Mouse (Mus musculus) adrenal gland, postnatal 14 days (tissue): ENCODE results near the gene Rabgap1l. TPM values are rescaled to one million over a fixed set of nuclear protein-coding genes. Genes with fewer than 3 reads are reported as not detected.

Source experiments
- DNase-seq: peaks from one replicate; pipeline ENCODE4 v3.0.0; 2021; ENCODE audit warnings: mixed read lengths
- total RNA-seq: library from RNA; stranded (reverse); gene quantifications from 2 replicates; pipeline ENCODE4 v1.2.3, GENCODE M21; 2021

Rabgap1l gene
- total RNA-seq, 1 experiment from 2014 or later, result 26.5 TPM

DNA sequence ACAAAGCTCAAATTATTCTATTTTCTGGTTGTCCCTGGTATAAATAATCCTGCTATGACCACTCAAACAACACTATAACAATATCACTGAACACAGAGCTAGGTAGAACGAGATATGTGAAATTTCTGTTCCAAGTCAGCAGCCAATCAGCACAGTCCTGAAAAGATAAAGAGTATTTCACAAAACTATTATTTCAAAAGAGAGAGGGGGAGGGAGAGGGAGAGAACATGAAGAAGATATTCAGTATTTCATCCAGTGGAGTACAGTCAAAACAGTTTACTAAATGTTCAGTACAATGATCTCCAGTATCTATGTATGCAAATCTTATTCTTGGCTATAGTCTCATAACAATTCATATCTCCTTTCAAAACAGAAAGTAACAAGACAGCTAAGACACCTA, 5.1 kb downstream of the Rabgap1l start:
- no peak for DNase-seq

DNA sequence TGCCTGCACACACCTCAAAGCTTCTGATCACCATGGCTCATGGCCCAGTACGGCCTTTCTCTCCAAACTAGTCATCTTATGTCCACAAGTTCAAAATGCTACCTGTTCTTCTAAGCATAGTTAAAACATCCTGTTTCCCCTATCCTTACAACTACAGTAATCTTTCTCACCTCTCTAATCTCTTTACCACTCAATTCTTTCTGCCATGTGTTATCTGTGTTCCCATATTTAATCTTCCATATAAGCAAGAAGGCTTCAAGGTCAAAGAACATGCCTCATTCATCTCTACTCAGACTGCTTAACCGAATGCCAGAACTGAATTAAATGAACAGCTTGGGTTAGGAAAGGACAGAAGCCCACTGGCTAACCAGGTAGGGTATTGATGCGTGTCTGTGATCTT, 5.8 kb downstream of the Rabgap1l start:
- DNase-seq, result no peak

DNA sequence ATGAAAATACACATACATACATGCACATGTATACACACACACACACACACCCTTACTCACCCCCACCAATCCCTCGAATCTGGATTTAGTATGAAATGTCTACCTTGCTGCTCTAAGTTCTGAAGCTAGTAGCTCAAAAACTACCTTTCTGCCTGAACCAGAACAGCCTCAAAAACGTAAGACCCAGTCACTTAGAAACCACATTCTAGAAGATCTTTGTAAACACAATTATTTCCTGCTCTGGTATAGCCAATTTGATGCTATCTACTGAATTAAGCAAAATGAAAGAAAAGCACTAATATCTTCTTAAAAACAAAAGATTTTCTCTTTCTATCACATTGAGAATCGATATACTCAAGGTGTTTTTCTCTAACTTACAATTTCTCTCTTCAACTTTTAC, 6.4 kb downstream of the Rabgap1l start:
- no peak for DNase-seq

DNA sequence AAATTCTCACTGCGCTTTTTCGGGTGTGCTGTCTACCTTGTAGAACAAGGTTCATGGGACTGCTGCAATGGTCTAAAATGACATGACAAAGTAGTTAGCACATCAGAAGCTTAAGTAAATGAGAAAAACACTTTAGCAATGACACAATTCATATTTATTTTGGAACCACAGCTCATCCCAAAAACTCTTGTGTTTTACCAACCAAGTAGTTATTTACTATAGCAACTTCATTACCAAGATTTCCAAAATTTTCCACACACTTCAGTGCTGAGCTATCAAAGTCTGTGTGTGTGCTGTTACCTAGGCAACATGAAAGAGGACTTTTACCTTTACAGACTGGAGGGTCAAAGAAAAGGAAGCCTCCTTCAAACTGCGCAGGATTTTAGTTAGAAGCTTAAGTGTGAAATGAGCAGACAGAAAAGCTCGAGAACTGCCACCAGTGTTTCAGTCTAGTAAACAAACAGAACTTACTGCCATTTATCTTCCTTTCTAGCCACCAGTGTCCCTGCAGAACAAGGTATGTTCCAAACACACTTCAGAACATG, 7.3 kb downstream of the Rabgap1l start:
- DNase-seq, result no peak

DNA sequence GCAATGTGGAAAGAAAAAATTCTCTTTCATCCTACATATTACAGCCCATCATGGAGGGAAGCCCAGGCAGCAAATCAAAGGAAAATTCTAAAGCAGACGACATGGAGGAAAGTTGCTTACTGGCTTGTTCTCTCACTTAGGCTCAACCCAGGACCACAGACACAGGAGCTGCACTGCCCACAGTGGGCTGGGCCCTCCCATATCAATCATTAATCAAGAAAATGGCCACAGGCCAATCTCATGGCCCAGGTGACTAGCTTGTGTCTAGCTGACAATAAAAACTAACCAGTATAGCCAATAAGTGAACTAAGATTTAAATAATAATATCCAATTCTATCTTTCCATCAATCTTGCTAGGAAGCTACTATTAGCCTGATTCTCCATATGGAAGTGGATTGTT, 8.9 kb downstream of the Rabgap1l start:
- DNase-seq, result no peak

DNA sequence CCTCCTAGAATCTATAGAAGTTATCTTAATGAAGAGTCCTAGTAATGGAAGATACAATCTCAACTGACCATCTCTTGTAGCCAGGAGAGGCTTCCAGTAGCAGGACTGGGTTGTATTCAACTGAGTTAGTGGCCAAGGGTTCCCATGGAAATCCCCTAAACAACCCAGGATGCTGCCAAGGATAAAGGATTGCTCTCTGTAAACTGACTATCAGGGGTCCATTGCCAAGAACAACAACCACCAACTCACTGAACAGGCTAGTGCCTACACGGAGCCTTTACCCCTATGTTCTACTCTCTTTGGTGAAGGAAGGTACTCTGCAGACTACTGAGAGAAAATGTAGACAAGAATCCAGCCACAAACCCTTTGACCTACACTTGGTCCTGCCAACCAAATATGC, 18.8 kb downstream of the Rabgap1l start:
- DNase-seq, result no peak

DNA sequence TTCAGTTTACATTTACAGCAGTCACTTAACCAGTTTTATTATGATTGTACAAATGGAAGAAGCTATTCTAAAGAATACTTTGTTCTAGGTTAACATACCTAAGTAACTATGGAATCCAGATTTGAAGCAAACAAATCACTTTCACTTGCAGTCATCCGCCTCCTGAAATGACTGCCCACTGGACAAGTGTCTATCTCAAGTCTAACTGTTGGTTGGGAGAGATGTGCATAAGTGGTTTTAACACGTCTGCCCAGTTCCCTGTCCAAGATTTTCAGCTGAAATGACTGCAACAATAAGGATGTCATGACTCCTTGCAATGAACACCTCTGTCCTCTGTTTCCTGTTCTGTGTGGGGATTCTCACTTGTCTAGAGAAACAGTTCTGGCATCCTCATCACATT, 27.4 kb downstream of the Rabgap1l start:
- DNase-seq, result no peak

DNA sequence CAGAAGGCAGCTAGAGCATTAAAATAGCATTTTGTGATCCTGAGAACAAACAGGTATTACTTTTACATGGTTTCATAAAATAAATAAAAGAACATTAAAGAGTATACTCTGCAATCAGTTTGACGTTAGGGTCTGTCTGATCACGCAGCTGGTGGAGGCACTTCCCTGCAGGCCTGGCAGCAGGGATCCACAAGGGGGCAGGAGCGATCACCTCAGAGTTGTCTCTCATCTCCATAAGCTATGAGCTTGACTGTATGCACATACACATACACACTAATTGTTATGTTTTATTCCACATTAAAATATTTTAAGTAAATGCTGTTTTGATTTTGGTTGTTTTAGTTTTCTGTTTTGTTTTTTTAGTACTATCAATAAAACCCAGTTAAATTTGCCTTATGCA, 34.8 kb downstream of the Rabgap1l start:
- peak; percentile 80 for DNase-seq

DNA sequence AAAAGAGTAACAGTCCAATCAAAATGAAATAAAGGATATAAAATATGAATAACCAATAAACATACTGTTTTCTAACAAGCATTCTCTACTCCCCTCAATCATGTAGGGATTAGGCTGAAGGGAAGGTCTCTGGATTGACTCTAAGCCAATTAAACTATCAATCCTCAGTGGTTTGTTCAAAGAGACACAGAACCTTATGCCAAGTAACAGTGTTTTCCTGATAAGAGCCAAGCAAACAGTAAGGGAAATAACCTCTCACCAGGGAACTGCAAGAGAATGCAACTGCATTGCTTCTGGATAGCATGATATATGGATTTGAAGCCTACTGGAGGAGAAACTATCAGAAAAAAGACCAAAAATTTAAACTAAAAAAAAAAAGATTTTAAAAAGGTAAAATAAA, 37.7 kb downstream of the Rabgap1l start:
- DNase-seq, result no peak

DNA sequence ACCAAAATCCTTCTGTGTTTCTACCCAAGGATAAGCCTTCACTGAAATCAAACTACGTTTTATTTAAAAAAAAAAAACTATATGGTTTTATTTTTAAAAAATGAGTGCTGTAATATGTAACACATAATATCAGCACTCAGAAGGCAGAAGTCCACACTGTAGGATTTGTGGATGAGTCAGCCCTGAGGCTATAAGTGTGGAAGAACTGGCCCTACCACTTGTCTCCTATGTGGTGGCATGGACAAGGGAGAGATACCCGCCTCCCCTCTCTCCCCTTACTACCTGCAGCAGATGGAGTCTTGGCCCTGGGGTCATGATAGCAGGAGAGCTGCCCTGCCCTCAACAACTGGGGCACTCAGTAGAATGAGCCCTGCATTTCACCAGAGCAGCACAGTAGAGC, 42.4 kb downstream of the Rabgap1l start:
- no peak for DNase-seq

DNA sequence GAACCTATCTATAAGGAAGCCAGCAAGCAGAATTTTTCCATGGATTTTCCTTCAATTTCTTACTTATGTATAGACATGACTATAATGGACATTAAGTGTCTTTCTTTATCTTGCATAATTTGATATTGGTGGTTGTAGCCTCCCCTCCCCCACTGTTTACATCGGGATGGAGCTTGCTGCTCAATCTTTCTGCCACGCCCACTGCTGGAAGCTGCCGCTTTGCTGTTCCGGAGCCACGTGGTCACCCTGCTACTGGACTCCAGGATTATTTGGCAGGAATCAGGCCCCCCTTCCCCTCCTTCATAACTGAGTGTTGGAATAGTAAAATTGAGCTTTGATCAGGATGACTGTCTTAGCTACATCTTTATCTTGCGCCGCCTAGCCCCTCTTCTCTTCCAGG, 46.2 kb downstream of the Rabgap1l start:
- peak; percentile 14 for DNase-seq

DNA sequence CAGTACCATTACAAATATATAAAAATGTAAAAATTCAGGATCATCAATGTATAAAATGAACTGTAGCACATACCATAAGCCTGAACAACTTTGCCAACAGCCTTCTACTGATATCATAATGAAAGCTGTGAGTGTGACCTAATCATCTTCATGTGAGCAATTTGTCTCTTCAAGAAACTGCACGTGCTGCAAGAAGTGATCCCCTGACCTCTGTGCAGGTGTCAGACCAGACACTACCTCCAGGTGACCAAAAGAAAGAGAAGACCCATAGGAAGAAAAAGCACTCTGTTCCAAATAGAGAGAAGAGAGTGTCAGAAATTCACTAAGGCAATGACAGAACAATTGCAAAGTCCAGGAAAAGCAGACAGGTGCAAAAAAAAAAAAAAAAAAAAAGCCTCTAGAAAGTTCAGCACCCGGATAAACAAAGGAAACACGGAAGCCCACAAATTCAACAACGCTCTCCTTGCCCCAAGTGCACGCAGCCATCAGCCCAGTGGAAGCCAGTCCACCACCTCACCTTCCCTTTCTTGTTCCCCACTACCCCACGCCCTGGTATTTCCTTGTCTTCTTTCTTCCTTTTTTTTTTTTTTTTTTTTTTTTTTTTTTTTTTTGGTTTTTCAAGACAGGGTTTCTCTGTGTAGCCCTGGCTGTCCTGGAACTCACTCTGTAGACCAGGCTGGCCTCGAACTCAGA, 47.6 kb downstream of the Rabgap1l start:
- DNase-seq, result no peak

DNA sequence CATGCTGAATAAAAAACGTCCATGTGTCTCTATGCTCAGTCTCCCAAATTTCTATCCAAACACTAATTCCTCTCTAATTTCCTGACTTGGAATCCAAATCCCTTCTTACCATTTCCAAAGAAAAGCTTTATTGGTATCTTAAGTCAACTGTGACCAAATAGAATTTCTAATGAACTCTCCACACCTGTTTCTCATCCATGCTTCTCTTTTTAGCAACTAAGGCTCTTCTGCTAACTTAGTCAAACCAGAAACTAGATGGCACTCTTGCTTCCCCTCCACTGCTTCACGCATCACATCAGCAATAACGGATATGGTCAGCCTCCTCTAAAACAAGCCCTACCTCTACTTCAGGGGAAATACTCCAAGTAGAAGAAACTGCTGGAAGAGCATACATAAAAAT, 49.0 kb downstream of the Rabgap1l start:
- DNase-seq, result no peak

DNA sequence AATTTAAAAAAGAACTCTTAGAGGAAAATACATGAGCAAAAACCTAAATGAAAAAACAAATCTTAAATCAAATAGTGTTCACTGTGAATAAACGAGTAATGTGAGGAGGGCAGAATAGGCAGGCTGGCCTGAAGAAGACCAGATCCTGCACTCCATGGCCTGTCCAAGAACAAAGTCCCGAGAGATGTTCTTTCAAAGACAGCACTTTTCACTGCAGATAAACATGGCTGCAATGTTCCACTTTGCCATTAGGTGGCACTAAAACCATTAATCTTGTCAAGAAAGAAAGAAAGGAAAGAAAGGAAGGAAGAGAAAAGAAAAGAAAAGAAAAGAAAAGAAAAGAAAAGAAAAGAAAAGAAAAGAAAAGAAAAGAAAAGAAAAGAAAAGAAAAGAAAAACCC, 49.8 kb downstream of the Rabgap1l start:
- peak; percentile 63 for DNase-seq

DNA sequence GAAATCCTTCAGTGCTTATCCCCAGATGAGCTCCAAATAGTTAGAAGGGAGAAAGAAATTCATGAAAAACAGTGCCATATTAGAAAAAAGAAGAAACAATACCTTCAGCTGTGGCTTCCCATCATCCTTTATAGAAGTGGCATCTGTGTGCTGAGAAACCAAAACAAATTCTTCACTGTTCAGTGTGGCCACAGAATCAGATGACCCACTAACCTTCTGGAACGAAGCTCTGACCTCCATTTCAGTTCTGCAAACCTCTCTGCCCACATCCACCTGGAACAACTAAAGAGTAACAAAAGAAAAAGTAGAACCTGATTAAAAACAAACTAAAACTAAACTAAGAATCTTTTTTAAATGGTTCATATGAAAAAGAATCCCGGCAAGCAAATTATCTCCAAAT, 52.4 kb downstream of the Rabgap1l start:
- no peak for DNase-seq

DNA sequence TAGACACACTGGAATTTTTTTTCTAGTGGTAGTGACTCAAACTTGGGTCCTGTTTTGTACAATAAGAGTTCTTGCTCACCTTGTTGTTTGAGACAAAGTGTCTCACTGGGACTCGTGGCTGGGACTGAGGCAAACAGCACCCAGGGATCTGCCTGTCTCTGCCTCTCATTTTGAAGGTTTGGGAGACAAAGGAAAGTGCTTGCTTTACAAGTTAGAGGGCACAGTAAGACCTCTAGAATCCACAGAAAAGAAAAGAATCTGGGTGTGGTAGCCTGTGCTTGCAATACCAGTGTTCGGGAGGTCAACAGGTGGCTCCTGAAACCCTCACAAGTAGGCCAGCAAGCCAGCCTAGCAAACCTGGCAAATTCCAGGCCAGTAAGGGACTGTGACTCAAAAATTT, 58.3 kb downstream of the Rabgap1l start:
- no peak for DNase-seq

DNA sequence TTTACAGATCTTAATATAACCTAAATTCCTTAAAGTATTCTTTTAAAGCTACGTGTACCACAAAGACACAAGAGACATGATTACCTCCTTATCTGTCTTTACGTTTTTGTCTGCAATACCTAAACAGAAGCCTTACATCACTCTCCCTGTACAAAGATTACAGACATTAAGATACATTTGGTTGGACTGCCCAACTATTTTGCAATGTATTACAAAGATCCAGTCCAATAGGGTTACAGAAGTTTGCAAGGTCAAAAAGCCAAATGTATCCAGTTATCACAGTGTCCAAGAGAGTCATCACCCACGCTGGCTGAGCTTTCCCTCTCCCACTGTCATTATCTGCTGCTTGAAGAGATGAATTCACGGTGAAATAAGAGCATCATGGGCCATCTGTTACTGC, 63.1 kb downstream of the Rabgap1l start:
- DNase-seq, result no peak

DNA sequence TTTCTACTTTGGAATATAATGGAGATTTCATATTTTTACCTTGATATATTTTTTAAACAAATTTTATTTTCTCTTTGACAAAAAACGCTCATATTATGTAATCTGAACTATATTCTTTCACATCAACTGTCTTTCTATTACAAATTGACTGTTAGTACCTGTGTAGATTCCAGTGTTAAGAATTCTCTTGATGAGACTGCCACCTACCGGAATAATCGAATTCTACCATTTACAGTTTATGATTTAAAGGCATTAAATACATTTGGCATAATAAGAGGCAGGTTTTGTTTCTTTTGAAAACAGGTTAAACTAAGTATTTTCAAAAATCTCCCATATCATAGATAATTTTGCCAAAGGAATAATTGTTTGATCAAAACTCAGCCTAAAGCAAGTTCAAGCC, 75.3 kb downstream of the Rabgap1l start:
- no peak for DNase-seq

DNA sequence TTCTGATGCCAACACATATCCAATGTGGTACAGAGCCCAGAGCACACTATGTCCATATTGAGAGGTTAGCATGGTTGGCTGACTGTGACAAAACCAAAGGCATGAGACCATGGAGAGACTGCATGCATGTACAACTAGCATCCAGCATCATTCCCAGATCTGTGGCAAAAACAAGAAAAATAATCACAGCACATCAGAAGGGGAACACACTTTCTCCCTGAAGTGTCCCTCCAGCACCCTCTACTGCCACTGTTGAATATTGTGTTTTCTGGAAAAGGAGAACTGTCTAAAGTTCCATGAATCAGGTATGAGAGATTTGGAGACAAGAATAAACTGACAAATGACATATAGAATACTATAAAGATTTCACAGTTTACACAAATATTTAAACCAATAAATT, 78.3 kb downstream of the Rabgap1l start:
- DNase-seq, result peak; percentile 5

DNA sequence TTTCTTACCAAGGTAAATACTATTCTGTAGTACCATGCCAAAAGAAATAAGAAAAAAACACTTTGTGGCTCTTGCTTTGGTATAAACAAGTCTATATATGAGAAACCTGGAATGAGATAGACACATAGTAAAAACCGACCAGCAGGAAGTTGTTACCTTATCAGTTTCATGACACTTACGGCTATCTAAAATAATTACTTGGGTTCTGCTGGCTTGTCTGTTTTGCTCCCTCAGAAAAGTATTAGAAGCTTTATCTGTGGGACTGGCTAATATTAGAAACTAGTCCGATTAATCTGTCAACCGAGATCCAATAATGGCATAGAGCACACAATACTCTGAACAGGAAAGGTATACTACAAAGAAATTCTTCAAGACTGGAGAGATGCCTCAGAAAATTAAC, 79.1 kb downstream of the Rabgap1l start:
- DNase-seq, result no peak

DNA sequence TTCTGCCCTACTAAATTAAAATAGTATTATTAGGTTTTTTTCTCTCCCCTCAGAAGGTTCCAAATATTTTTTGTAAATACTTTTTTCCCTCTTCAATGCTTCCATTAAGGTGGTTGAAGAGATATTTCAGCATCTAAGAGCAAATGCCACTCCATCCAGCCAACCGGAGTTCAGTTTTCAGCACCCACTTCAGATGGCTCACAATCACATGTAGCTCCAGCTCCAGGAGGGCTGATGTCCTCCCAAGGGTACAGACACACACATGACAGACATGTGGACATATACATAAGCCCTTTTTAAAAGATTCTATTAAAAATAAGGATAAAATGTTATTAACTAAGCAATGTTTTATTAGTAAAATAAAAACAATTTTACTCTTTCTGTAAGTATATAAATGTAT, 79.6 kb downstream of the Rabgap1l start:
- no peak for DNase-seq

DNA sequence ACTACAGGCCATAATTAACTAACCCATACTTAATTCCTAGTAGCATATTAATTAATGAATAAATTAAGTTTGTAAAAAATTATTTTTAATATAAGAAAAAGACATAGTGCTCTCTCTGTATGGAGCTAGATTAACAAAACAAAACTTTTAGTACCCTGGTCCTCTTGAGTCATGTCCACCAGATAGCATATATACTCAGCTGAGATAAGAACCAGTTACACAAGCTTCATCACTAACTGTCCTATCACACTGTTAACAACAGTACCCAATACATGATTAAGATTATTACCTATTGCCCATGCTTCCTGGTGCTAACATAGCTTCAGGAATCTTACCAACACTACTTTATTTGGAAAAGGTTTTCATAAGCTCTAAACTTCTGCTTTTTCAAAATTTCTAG, 82.5 kb downstream of the Rabgap1l start:
- no peak for DNase-seq

DNA sequence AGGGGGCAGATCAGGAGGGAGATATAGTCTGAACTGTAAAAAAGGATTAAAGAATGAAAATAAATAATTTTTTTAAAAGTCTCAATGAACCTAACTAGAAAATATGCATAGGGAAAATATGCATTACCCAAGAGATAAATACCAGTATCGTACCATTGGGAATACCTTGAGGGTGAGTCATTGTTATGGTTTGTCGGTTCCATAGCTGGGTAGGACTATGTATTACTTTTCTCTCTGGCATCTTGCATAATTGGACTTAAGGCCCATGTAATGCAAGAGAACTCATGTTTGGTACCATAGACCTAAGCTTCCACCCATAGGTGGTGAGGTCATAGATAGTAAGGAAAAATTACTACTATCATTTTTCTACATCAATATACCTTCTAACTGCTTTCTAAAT, 88.4 kb downstream of the Rabgap1l start:
- DNase-seq, result no peak

DNA sequence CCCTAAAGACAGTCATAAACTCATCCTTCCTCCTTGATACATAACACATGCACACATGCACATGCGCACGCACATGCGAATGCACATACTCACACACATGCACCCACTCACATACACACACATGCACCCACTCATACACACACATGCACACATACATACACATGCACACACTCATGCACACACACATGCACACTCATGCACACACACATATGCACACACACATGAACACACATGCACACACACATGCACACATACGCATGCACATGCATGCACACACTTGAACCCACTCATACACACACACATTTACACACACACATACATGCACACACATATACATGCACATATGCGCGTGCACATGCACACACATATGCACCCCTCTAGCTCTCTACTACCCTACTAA, 89.2 kb downstream of the Rabgap1l start:
- DNase-seq, result no peak

DNA sequence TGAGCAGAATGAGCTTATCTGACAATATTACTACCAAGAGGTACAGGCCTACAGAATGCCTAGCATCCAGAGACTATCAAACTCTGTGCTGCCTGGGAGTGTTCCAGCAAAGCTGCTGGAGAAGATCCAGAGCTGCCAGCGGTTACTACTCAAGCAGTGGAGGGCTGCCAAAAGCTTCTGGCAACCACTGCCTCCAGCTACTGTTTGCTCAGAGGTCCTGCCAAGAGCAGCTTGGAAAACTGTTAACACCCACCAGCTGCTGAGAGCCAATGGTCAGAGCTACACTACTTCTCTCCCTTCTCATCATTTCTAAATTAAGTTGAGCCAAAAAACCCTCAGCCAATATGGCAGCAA, 99.9 kb downstream of the Rabgap1l start:
- DNase-seq, result peak; percentile 94
